Mouse (Mus musculus): ENCODE data around the gene Rnf111. TPM values are rescaled to one million over a fixed set of nuclear protein-coding genes. Genes with fewer than 3 reads are reported as not detected.

The Rnf111 gene
- polyA plus RNA-seq, 1 experiment from 2014 or later, result 25.2 TPM

DNA sequence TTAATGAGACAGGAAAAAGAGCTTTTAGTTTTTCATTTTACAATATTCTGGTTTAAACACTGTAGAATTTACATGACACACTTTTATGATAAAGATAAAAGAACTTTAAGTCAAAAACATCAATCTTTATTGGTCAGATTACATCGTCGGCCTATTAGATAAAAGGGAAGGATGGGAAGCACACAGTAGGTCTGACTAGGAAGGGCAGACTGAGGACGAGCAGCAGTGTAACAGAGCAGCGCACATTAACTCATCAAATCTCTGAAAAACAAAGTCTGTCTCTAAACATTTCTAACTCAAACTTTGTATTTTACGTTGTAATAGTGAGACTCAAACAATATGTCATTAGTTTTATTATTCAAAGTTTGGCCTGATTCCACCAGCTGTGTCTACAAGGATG, 54.5 kb downstream of the Rnf111 start:
- no peak for ATAC-seq (replicated peaks; ENCODE audit: insufficient number of reproducible peaks, low FRiP score, low TSS enrichment)
- 93% methylated on average over 5 of the region's 5 CpGs for WGBS (ENCODE audit: insufficient replicate concordance)
- H3K4me1 ChIP-seq (ENCODE audit: control insufficient read depth, insufficient read depth, low read length), result no peaks in the 10 kb centered on the region
- peaks cover 15% of the 10 kb centered on the region for H3K36me3 ChIP-seq (ENCODE audit: control insufficient read depth, insufficient read depth, low read length)
- no peak overlapping the region for H3K4me3 ChIP-seq (ENCODE audit: low read depth, low read length)
- no peaks in the 10 kb centered on the region for H3K9me3 ChIP-seq (replicated peaks; ENCODE audit: control insufficient read depth, low read length)
- H3K27ac ChIP-seq (ENCODE audit: low read depth, low read length), result no peak overlapping the region
- H3K9ac ChIP-seq (ENCODE audit: low read depth, low read length), result no peak overlapping the region
- H3K27me3 ChIP-seq (ENCODE audit: control insufficient read depth, insufficient read depth, low read length), result no peaks in the 10 kb centered on the region
- H3K4me2 ChIP-seq, result no peak overlapping the region

DNA sequence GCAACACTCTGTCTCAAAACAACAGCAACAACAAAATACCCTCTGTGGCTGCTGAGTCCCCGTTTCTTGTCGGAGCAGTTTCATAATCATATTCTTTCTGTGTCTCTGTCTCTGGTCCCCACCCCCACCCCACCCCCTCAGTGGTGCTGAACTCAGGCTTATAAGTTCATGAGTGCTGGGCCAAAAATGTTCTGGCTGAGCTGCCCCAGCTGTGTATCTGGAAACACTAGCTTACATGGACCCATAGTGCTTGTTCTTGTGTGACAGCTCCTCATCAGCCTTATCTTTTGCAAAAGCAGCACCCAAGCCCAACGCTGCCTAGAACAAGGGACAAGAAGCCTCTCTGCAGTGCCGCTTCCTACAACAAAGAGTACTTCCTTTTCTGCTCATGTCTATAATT, 63.6 kb downstream of the Rnf111 start:
- Histone ChIP-seq H3K9ac (ENCODE audit: low read depth, low read length) (no peak overlapping the region), H3K4me2 (no peak overlapping the region)
- WGBS (ENCODE audit: insufficient replicate concordance), result 89% methylated on average over 4 of the region's 4 CpGs

GRCm38 (mm10) chr9:70422661-70423060, 80.9 kb downstream of the Rnf111 start:
- no peak for ATAC-seq (replicated peaks; ENCODE audit: insufficient number of reproducible peaks, low FRiP score, low TSS enrichment)
- Histone ChIP-seq H3K4me3 (ENCODE audit: low read depth, low read length) (no peak overlapping the region), H3K4me1 (ENCODE audit: control insufficient read depth, insufficient read depth, low read length) (no peaks in the 10 kb centered on the region), H3K9ac (ENCODE audit: low read depth, low read length) (no peak overlapping the region), H3K27me3 (ENCODE audit: control insufficient read depth, insufficient read depth, low read length) (no peaks in the 10 kb centered on the region), H3K36me3 (ENCODE audit: control insufficient read depth, insufficient read depth, low read length) (peaks cover 20% of the 10 kb centered on the region), H3K9me3 (replicated peaks; ENCODE audit: control insufficient read depth, low read length) (no peaks in the 10 kb centered on the region), H3K4me2 (no peak overlapping the region), H3K27ac (ENCODE audit: low read depth, low read length) (no peak overlapping the region)
- 89% methylated on average over 2 of the region's 2 CpGs for WGBS (ENCODE audit: insufficient replicate concordance)

More for the DNA sequence above, 63.6 kb downstream of the Rnf111 start:
- H3K27me3 ChIP-seq (ENCODE audit: control insufficient read depth, insufficient read depth, low read length), result no peaks in the 10 kb centered on the region
- H3K4me1 ChIP-seq (ENCODE audit: control insufficient read depth, insufficient read depth, low read length), result no peaks in the 10 kb centered on the region
- H3K9me3 ChIP-seq (replicated peaks; ENCODE audit: control insufficient read depth, low read length), result no peaks in the 10 kb centered on the region
- H3K4me3 ChIP-seq (ENCODE audit: low read depth, low read length), result no peak overlapping the region
- no peak for ATAC-seq (replicated peaks; ENCODE audit: insufficient number of reproducible peaks, low FRiP score, low TSS enrichment)
- no peak overlapping the region for H3K27ac ChIP-seq (ENCODE audit: low read depth, low read length)
- H3K36me3 ChIP-seq (ENCODE audit: control insufficient read depth, insufficient read depth, low read length), result peaks cover 21% of the 10 kb centered on the region

DNA sequence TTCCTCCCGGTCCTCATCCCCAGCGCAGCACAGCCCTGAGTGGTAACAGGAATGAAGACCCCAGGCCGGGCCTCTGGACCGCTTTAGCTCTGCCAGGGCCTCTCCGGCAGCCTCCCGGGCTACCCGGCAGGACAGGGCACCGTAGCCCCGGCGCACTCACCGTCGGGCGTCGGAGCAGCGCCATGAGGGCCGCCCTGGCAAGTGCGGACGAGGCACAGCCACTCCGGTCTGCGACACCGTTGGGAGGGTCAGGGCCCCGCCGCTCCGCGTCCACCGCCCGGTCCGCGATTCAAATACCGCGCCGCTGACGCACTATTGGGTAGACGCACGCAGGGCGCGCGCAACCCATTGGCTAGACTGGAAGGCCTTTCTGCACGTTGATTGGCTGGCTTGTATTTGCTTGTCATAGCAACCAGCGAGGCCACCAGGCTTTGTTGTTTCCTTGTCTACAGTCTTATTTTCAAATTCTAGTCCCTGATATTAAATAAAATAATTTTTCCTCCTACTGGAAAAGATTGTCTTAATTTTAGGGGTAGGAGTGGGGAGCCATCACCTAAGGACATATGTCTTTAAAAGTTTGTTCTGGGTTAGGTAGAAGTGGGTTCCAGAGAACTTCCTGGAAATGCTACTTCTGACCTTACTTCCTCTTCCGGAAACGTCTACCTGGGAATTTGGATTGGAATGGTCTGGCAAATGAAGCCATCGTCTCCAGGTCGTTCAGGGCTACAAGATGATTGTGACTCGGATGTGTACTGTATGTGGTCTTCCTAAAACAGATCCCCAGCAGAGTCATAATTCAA, 82.1 kb downstream of the Rnf111 start, which contains the start of gene Ccnb2:
Gene Ccnb2 (minus strand): TSS at position 291 of the 800 bp plus-strand sequence.
- H3K36me3 ChIP-seq (ENCODE audit: control insufficient read depth, insufficient read depth, low read length), result peaks cover 19% of the 10 kb centered on the region
- peak within 1 kb of the TSS; percentile 90 for H3K9ac ChIP-seq (ENCODE audit: low read depth, low read length)
- H3K27ac ChIP-seq (ENCODE audit: low read depth, low read length), result peak within 1 kb of the TSS; percentile 78
- ATAC-seq (replicated peaks; ENCODE audit: insufficient number of reproducible peaks, low FRiP score, low TSS enrichment), result peak; percentile 97
- H3K4me2 ChIP-seq, result peak within 1 kb of the TSS; percentile 88
- no peaks in the 10 kb centered on the region for H3K9me3 ChIP-seq (replicated peaks; ENCODE audit: control insufficient read depth, low read length)
- peak within 1 kb of the TSS; percentile 82 for H3K4me3 ChIP-seq (ENCODE audit: low read depth, low read length)
- WGBS (ENCODE audit: insufficient replicate concordance), result 3% methylated on average over 45 of the region's 45 CpGs
- no peaks in the 10 kb centered on the region for H3K27me3 ChIP-seq (ENCODE audit: control insufficient read depth, insufficient read depth, low read length)
- no peaks in the 10 kb centered on the region for H3K4me1 ChIP-seq (ENCODE audit: control insufficient read depth, insufficient read depth, low read length)

- H3K9me3 ChIP-seq (replicated peaks; ENCODE audit: control insufficient read depth, low read length), result no peaks in the 10 kb centered on the region
- no peak for ATAC-seq (replicated peaks; ENCODE audit: insufficient number of reproducible peaks, low FRiP score, low TSS enrichment)
- no peak overlapping the region for H3K9ac ChIP-seq (ENCODE audit: low read depth, low read length)
- H3K36me3 ChIP-seq (ENCODE audit: control insufficient read depth, insufficient read depth, low read length), result peaks cover 44% of the 10 kb centered on the region
- no peaks in the 10 kb centered on the region for H3K4me1 ChIP-seq (ENCODE audit: control insufficient read depth, insufficient read depth, low read length)
- no peak overlapping the region for H3K4me2 ChIP-seq
- H3K4me3 ChIP-seq (ENCODE audit: low read depth, low read length), result no peak overlapping the region
- WGBS (ENCODE audit: insufficient replicate concordance), result 86% methylated on average over 3 of the region's 3 CpGs
- no peaks in the 10 kb centered on the region for H3K27me3 ChIP-seq (ENCODE audit: control insufficient read depth, insufficient read depth, low read length)
- no peak overlapping the region for H3K27ac ChIP-seq (ENCODE audit: low read depth, low read length)
Measured at GRCm38 (mm10) chr9:70416412-70416811, 87.1 kb downstream of the Rnf111 start.

- WGBS (ENCODE audit: insufficient replicate concordance), result 91% methylated on average over 7 of the region's 7 CpGs
- Histone ChIP-seq H3K9me3 (replicated peaks; ENCODE audit: control insufficient read depth, low read length) (no peaks in the 10 kb centered on the region), H3K36me3 (ENCODE audit: control insufficient read depth, insufficient read depth, low read length) (peaks cover 63% of the 10 kb centered on the region)
Measured at GRCm38 (mm10) chr9:70413038-70413437, 90.5 kb downstream of the Rnf111 start.

DNA sequence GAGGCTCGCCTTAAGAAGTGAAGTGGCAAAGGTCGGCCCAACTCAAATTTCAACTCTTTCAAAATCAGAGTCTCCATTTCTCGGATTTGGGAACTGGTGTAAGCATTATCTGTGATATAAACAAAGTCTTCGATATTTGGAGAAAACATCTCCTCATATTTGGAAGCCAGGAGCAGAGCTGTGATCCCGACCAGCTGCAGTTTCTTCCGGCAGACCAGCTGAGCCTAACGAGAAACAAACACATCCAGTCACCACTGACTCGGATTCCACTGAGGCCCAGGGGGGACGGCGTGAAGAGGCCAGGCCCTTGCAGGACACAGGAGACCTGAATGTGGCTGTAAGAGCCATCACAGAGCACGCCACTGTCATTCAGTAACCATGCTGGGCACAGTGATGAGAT, 92.9 kb downstream of the Rnf111 start:
- no peak for ATAC-seq (replicated peaks; ENCODE audit: insufficient number of reproducible peaks, low FRiP score, low TSS enrichment)
- Histone ChIP-seq H3K27me3 (ENCODE audit: control insufficient read depth, insufficient read depth, low read length) (no peaks in the 10 kb centered on the region), H3K4me2 (no peak overlapping the region), H3K4me3 (ENCODE audit: low read depth, low read length) (no peak overlapping the region), H3K36me3 (ENCODE audit: control insufficient read depth, insufficient read depth, low read length) (peaks cover 58% of the 10 kb centered on the region), H3K9me3 (replicated peaks; ENCODE audit: control insufficient read depth, low read length) (no peaks in the 10 kb centered on the region), H3K27ac (ENCODE audit: low read depth, low read length) (no peak overlapping the region), H3K4me1 (ENCODE audit: control insufficient read depth, insufficient read depth, low read length) (no peaks in the 10 kb centered on the region), H3K9ac (ENCODE audit: low read depth, low read length) (no peak overlapping the region)
- WGBS (ENCODE audit: insufficient replicate concordance), result 80% methylated on average over 11 of the region's 11 CpGs

More at GRCm38 (mm10) chr9:70413038-70413437, 90.5 kb downstream of the Rnf111 start:
- H3K27ac ChIP-seq (ENCODE audit: low read depth, low read length), result no peak overlapping the region
- H3K4me2 ChIP-seq, result no peak overlapping the region
- H3K9ac ChIP-seq (ENCODE audit: low read depth, low read length), result no peak overlapping the region
- no peaks in the 10 kb centered on the region for H3K27me3 ChIP-seq (ENCODE audit: control insufficient read depth, insufficient read depth, low read length)
- no peaks in the 10 kb centered on the region for H3K4me1 ChIP-seq (ENCODE audit: control insufficient read depth, insufficient read depth, low read length)
- no peak for ATAC-seq (replicated peaks; ENCODE audit: insufficient number of reproducible peaks, low FRiP score, low TSS enrichment)
- H3K4me3 ChIP-seq (ENCODE audit: low read depth, low read length), result no peak overlapping the region

- Histone ChIP-seq H3K27ac (ENCODE audit: low read depth, low read length) (no peak overlapping the region), H3K4me2 (no peak overlapping the region), H3K27me3 (ENCODE audit: control insufficient read depth, insufficient read depth, low read length) (no peaks in the 10 kb centered on the region), H3K9ac (ENCODE audit: low read depth, low read length) (no peak overlapping the region), H3K4me3 (ENCODE audit: low read depth, low read length) (no peak overlapping the region), H3K36me3 (ENCODE audit: control insufficient read depth, insufficient read depth, low read length) (peaks cover 58% of the 10 kb centered on the region), H3K4me1 (ENCODE audit: control insufficient read depth, insufficient read depth, low read length) (no peaks in the 10 kb centered on the region), H3K9me3 (replicated peaks; ENCODE audit: control insufficient read depth, low read length) (no peaks in the 10 kb centered on the region)
- ATAC-seq (replicated peaks; ENCODE audit: insufficient number of reproducible peaks, low FRiP score, low TSS enrichment), result no peak
- WGBS (ENCODE audit: insufficient replicate concordance), result 95% methylated on average over 8 of the region's 8 CpGs
Measured at GRCm38 (mm10) chr9:70409743-70410142, 93.8 kb downstream of the Rnf111 start.

DNA sequence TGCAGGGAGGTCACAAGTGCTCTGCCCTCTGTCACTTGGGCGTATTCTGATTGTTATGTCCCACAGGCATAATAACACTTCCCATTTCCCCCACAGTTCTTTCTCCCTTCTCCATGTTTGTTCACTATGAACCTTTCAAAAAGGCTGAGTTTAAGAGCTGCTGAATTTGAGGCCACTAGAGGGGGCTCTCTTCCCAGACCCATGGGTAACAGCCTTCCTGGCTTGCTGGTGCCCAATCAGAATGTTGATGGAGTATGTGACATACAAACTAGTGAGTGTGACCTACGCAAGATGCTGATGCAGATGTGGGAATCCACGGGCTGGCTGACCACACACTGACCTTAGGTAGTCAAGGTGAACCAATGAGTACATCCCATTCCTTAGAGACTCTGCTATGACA, 94.7 kb downstream of the Rnf111 start:
- 87% methylated on average over 3 of the region's 3 CpGs for WGBS (ENCODE audit: insufficient replicate concordance)
- Histone ChIP-seq H3K27me3 (ENCODE audit: control insufficient read depth, insufficient read depth, low read length) (no peaks in the 10 kb centered on the region), H3K4me2 (no peak overlapping the region), H3K36me3 (ENCODE audit: control insufficient read depth, insufficient read depth, low read length) (peaks cover 51% of the 10 kb centered on the region), H3K9ac (ENCODE audit: low read depth, low read length) (no peak overlapping the region), H3K27ac (ENCODE audit: low read depth, low read length) (no peak overlapping the region), H3K4me3 (ENCODE audit: low read depth, low read length) (no peak overlapping the region), H3K4me1 (ENCODE audit: control insufficient read depth, insufficient read depth, low read length) (no peaks in the 10 kb centered on the region), H3K9me3 (replicated peaks; ENCODE audit: control insufficient read depth, low read length) (no peaks in the 10 kb centered on the region)
- ATAC-seq (replicated peaks; ENCODE audit: insufficient number of reproducible peaks, low FRiP score, low TSS enrichment), result no peak

Data from heart, embryonic 11.5 days (tissue).